Mouse (Mus musculus) olfactory bulb, adult 2 months (tissue): ENCODE measurements around the gene Scn11a.

Experiments used
- CTCF ChIP-seq: fragments of 200-500 bp; IDR thresholded peaks from 2 replicates; pipeline ENCODE4 v1.5.1; 2012; ENCODE audit warnings: low read depth, mild to moderate bottlenecking, low read length, moderate library complexity; ENCODE audit not compliant: insufficient read depth
- POLR2A ChIP-seq: fragments of 200-500 bp; IDR thresholded peaks from 2 replicates; pipeline ENCODE4 v1.6.1; 2012; ENCODE audit warnings: mild to moderate bottlenecking, low read depth, low read length, moderate library complexity; ENCODE audit not compliant: insufficient read depth

DNA sequence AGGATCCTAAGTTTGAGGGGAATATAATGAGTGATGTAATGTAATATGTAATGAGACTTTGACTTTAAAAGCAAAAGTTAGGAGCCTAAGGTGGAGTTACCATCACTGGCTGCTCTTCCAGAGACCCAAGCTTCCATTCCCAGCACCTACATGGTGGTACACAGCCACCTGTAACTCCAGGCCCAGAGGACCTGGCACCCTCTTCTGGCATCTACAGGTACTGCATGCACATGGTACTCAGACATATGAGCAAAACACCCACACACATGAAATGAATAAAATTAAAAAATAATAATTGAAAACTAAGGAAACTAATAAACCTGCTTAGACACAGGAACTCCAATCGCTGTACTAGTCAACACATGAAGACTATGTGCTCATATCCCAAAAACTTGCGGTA, 18.8 kb downstream of the Scn11a start:
- no peak for TF ChIP-seq POLR2A
- no peak for TF ChIP-seq CTCF
